Mouse (Mus musculus) testis, postnatal 10 days (tissue): ENCODE data around the gene Ncoa1.

ENCODE experiments used
- DNase-seq: peaks from one replicate; pipeline ENCODE4 v3.0.0; 2021; ENCODE audit warnings: low spot score

The Ncoa1 gene

DNA sequence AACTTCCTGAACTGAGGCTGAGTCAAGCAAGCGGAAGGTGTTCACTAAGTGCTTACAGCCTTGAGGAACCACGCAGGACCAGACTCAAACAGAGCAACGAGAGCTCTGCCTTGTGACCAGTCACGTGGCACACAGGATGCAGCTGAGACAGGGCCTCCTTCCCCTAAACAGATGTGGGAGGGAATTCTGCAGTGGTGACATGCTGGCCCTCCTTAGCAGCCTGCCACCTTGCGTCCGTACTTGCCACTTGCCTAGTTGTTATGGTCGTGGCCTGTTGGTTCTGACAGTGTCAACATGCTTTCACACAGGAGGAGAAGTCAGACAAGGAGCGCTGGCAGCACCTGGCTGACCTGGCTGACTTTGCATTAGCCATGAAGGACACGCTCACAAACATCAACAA lies 265.8 kb downstream of the Ncoa1 start:
- DNase-seq = no peak

DNA sequence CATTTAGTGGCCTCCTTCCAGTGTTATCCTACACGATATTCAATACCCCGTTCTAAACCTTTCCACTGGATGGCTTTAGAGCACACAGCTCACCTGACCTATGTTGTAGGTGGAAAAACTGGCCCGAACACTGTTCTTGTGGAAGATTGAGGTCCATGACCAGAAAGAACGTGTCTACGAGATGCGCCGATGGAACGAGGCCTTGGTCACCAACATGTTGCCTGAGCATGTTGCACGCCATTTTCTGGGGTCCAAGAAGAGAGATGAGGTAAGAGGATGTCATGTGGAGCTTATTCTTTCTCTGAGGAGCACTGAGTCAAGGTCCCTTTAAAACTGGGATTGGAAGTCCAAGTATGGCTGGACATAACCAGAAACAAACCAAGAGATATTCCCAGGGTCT lies 267.8 kb downstream of the Ncoa1 start:
- DNase-seq = peak; percentile 35

DNA sequence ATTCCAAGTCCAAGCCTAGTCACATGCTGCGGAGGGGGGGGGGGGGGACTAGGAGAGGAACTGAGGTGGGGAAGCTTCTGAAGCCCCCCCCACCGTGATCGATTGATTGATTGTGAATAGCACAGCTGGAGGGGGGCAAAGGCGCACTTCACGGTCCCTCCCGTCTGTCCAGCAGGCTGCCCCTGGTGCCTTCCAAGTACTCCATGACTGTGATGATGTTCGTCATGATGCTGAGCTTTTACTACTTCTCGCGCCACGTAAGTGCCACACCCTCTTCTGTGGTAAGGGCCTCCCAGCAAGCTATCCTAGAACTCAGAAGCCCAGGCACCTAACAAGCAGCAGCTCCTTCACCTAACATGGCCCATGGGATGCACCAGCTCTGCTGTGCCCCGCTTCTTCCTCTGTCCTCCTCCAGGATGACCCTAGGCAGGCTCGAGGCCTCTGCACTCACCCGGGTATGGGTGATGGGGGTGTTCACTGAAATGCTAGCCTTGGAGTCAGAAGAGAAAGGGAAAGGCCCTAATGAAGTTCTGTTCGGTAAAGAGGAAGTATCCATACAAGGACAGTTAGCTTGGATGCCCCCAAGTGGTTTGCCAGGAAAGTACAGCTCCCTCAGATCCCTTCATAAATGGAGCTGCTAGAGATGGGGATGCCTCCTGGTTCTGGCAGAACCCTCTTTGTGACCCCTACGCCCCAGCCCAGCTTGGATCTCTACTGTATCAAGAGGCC lies 268.4 kb downstream of the Ncoa1 start:
- DNase-seq = peak; percentile 77

DNA sequence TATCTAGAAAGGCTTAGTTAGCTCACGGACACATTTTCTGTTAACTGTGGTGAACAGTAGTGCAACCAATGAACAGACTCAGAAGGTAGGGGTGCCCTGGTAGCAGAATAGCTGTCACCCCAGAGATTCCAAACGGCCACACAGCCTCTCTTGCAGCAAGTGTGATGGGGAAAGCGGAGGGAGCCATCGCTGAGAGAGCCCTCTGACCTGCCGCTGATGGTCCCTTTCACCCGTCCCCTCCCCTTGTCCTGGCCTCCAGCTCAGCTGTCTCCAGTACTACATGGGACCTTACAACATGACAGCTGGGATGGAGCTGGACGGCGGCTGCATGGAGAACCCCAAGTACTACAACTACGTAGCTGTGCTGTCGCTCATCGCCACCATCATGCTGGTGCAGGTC lies 270.9 kb downstream of the Ncoa1 start:
- DNase-seq = peak; percentile 33

DNA sequence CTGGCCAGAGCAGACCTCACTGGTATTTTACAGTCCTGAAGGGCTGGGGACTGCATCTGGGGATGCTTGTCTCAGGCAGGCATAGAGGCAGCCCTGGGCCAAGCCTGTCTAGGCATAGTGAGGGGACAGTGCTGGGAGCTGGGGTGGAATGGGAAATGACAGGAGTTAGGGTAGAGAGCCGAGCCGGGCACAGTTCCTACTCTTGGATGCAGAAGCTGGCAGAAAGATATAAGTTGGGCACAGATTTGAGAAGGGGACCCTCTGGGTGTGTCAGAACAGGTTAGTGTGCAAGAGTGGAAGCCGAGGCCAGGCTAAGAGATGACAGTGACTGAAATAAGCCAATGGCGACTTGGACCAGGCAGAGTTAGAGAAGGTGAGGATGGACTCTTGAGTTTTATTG lies 274.8 kb downstream of the Ncoa1 start:
- no peak for DNase-seq

DNA sequence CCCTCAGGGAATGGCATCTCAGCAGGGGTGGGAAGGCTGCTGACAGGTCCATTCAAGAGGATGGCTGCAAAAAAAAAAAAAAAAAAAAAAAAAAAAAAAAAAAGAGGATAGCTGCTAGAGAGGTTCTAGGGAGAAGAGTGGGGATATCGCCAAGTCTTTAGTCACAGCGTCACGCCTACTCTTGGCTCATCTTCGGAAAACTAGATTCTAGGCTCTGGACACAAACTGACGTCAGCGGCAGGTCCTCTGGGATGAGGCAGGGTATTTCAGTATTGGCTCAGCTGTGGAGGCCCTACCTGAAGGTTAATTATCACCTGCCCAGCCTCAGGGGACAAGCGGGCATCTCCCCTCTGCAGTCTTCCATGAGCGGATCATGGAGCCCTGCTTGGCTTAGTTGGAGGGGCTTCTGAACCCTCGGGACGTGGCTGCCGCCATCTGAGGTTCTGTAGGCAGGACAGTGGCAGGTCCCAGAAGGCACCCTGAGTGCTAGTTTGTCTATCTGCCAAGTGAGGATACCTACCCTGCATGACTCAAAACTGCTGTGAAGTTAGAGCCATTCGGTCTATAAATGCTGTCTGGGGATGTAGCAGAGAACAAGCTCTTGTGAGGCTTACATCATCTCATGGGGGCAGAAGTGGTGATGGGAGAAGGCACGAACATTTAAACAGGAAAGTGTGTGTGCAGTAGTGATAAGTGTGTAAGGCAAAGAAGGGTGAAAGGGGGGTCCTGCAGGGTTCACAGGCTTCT lies 275.4 kb downstream of the Ncoa1 start:
- no peak for DNase-seq

DNA sequence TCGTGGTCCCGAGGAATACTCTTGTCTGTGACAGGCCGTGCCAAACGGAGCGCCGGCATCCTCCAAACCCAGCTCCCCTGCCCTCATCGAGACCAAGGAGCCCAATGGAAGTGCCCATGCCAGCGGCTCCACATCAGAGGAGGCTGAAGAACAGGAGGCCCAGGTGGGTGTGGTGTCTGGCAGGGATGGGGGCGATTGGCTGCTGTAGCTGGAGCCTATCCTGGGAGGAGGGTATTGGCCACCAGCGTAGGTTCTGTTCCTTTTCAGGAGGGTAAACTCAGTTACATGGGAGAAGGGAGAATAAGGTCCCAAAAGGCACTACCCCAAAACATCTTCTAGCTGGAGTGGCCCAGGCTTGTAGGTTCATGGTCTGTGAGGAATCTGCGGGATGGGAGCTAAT lies 277.7 kb downstream of the Ncoa1 start:
- no peak for DNase-seq

DNA sequence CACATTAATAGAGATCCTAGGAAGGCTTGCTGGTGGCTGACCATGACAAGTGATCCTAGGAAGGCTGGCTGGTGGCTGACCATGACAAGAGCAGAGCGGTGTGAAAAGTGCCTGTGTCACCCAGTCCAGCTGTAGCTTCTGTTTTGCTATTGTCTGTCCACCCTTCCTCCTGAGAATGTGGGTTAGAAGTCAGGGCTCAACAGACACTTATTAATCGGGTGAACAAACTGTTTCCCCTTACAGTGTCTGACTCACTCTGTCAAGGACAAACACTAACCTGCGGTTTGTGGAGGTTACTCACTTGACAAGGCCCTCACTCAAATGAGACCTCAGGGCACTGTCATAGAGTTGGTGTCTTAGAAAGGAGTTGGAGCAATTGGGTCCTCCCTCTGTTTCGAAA lies 278.3 kb downstream of the Ncoa1 start:
- DNase-seq = no peak
